Mouse (Mus musculus): ENCODE results near the gene Gtf2h5. TPM values are rescaled to one million over a fixed set of nuclear protein-coding genes. Genes with fewer than 3 reads are reported as not detected.

The Gtf2h5 gene
- polyA plus RNA-seq, 1 experiment, result 67.4 TPM

GRCm38 (mm10) chr17:6115085-6115484, 35.5 kb downstream of the Gtf2h5 start:
- 90% methylated on average over 9 of the region's 9 CpGs for WGBS
- Histone ChIP-seq H3K4me1 (ENCODE audit: control insufficient read depth, insufficient read depth, low read length) (peaks cover 24% of the 10 kb centered on the region), H3K27me3 (ENCODE audit: control insufficient read depth, insufficient read depth, low read length) (no peaks in the 10 kb centered on the region), H3K4me3 (replicated peaks; ENCODE audit: insufficient read depth, low read depth, low read length) (no peak overlapping the region), H3K27ac (ENCODE audit: insufficient read depth, low read length) (no peak overlapping the region)
- no peak for DNase-seq
- TF ChIP-seq POLR2A (IDR thresholded peaks at IDR 0.05; ENCODE audit: borderline replicate concordance, insufficient read depth, low read length), result no peak
- no peak for TF ChIP-seq CTCF (IDR thresholded peaks at IDR 0.05; ENCODE audit: borderline replicate concordance, insufficient read depth, low read depth, low read length)

- DNase-seq, result peak in 1 of 2 experiments; percentile 53
- Histone ChIP-seq H3K4me1 (ENCODE audit: control insufficient read depth, insufficient read depth, low read length) (peaks cover 24% of the 10 kb centered on the region), H3K4me3 (replicated peaks; ENCODE audit: insufficient read depth, low read depth, low read length) (no peak overlapping the region), H3K27ac (ENCODE audit: insufficient read depth, low read length) (peak overlapping the region; percentile 75), H3K27me3 (ENCODE audit: control insufficient read depth, insufficient read depth, low read length) (no peaks in the 10 kb centered on the region)
- WGBS, result 30% methylated on average over 4 of the region's 4 CpGs
- no peak for TF ChIP-seq CTCF (IDR thresholded peaks at IDR 0.05; ENCODE audit: borderline replicate concordance, insufficient read depth, low read depth, low read length)
- no peak for TF ChIP-seq POLR2A (IDR thresholded peaks at IDR 0.05; ENCODE audit: borderline replicate concordance, insufficient read depth, low read length)
Measured at GRCm38 (mm10) chr17:6117148-6117725, 37.7 kb downstream of the Gtf2h5 start.

GRCm38 (mm10) chr17:6117917-6118316, 38.3 kb downstream of the Gtf2h5 start:
- 22% methylated on average over 3 of the region's 3 CpGs for WGBS
- H3K4me1 ChIP-seq (ENCODE audit: control insufficient read depth, insufficient read depth, low read length), result peaks cover 24% of the 10 kb centered on the region
- H3K27ac ChIP-seq (ENCODE audit: insufficient read depth, low read length), result peak overlapping the region; percentile 31
- no peaks in the 10 kb centered on the region for H3K27me3 ChIP-seq (ENCODE audit: control insufficient read depth, insufficient read depth, low read length)
- no peak overlapping the region for H3K4me3 ChIP-seq (replicated peaks; ENCODE audit: insufficient read depth, low read depth, low read length)
- peak in 1 of 2 experiments; percentile 45 for DNase-seq
- TF ChIP-seq POLR2A (IDR thresholded peaks at IDR 0.05; ENCODE audit: borderline replicate concordance, insufficient read depth, low read length) (no peak), CTCF (IDR thresholded peaks at IDR 0.05; ENCODE audit: borderline replicate concordance, insufficient read depth, low read depth, low read length) (no peak)

GRCm38 (mm10) chr17:6118861-6119260, 39.3 kb downstream of the Gtf2h5 start:
- H3K4me3 ChIP-seq (replicated peaks; ENCODE audit: insufficient read depth, low read depth, low read length), result no peak overlapping the region
- 11% methylated on average over 4 of the region's 4 CpGs for WGBS
- TF ChIP-seq CTCF (IDR thresholded peaks at IDR 0.05; ENCODE audit: borderline replicate concordance, insufficient read depth, low read depth, low read length) (no peak; the same call in 1 of the 2 replicates), POLR2A (IDR thresholded peaks at IDR 0.05; ENCODE audit: borderline replicate concordance, insufficient read depth, low read length) (no peak)
- peak; percentile 81 to 95 for DNase-seq
- peak overlapping the region; percentile 65; the same call in 1 of the 2 replicates for H3K27ac ChIP-seq (ENCODE audit: insufficient read depth, low read length)
- peaks cover 30% of the 10 kb centered on the region for H3K4me1 ChIP-seq (ENCODE audit: control insufficient read depth, insufficient read depth, low read length)
- no peaks in the 10 kb centered on the region for H3K27me3 ChIP-seq (ENCODE audit: control insufficient read depth, insufficient read depth, low read length)

GRCm38 (mm10) chr17:6123776-6124175, 44.2 kb downstream of the Gtf2h5 start:
- Histone ChIP-seq H3K4me3 (replicated peaks; ENCODE audit: insufficient read depth, low read depth, low read length) (no peak overlapping the region), H3K27me3 (ENCODE audit: control insufficient read depth, insufficient read depth, low read length) (no peaks in the 10 kb centered on the region), H3K4me1 (ENCODE audit: control insufficient read depth, insufficient read depth, low read length) (peaks cover 40% of the 10 kb centered on the region), H3K27ac (ENCODE audit: insufficient read depth, low read length) (no peak overlapping the region)
- DNase-seq, result no peak
- no peak for TF ChIP-seq CTCF (IDR thresholded peaks at IDR 0.05; ENCODE audit: borderline replicate concordance, insufficient read depth, low read depth, low read length)
- no peak for TF ChIP-seq POLR2A (IDR thresholded peaks at IDR 0.05; ENCODE audit: borderline replicate concordance, insufficient read depth, low read length)
- 52% methylated on average over 4 of the region's 4 CpGs for WGBS

- no peak overlapping the region for H3K27ac ChIP-seq (ENCODE audit: insufficient read depth, low read length)
- TF ChIP-seq CTCF (IDR thresholded peaks at IDR 0.05; ENCODE audit: borderline replicate concordance, insufficient read depth, low read depth, low read length) (no peak), POLR2A (IDR thresholded peaks at IDR 0.05; ENCODE audit: borderline replicate concordance, insufficient read depth, low read length) (no peak)
- no peaks in the 10 kb centered on the region for H3K27me3 ChIP-seq (ENCODE audit: control insufficient read depth, insufficient read depth, low read length)
- 34% methylated on average over 3 of the region's 3 CpGs for WGBS
- DNase-seq, result peak in 1 of 2 experiments; percentile 70
- H3K4me1 ChIP-seq (ENCODE audit: control insufficient read depth, insufficient read depth, low read length), result peaks cover 41% of the 10 kb centered on the region
- H3K4me3 ChIP-seq (replicated peaks; ENCODE audit: insufficient read depth, low read depth, low read length), result no peak overlapping the region
Measured at GRCm38 (mm10) chr17:6125441-6125840, 45.9 kb downstream of the Gtf2h5 start.

GRCm38 (mm10) chr17:6128039-6128438, 48.5 kb downstream of the Gtf2h5 start:
- H3K27ac ChIP-seq (ENCODE audit: insufficient read depth, low read length), result peak overlapping the region; percentile 25; the same call in 1 of the 2 replicates
- H3K27me3 ChIP-seq (ENCODE audit: control insufficient read depth, insufficient read depth, low read length), result no peaks in the 10 kb centered on the region
- WGBS, result 49% methylated on average over 3 of the region's 3 CpGs
- no peak overlapping the region for H3K4me3 ChIP-seq (replicated peaks; ENCODE audit: insufficient read depth, low read depth, low read length)
- H3K4me1 ChIP-seq (ENCODE audit: control insufficient read depth, insufficient read depth, low read length), result peaks cover 42% of the 10 kb centered on the region
- TF ChIP-seq CTCF (IDR thresholded peaks at IDR 0.05; ENCODE audit: borderline replicate concordance, insufficient read depth, low read depth, low read length), result no peak
- no peak for TF ChIP-seq POLR2A (IDR thresholded peaks at IDR 0.05; ENCODE audit: borderline replicate concordance, insufficient read depth, low read length)
- no peak for DNase-seq

GRCm38 (mm10) chr17:6129361-6129760, 49.8 kb downstream of the Gtf2h5 start:
- no peak for TF ChIP-seq CTCF (IDR thresholded peaks at IDR 0.05; ENCODE audit: borderline replicate concordance, insufficient read depth, low read depth, low read length)
- no peak for TF ChIP-seq POLR2A (IDR thresholded peaks at IDR 0.05; ENCODE audit: borderline replicate concordance, insufficient read depth, low read length)
- DNase-seq, result peak; percentile 93 to 94
- peak overlapping the region; percentile 94 for H3K27ac ChIP-seq (ENCODE audit: insufficient read depth, low read length)
- 6% methylated on average over 4 of the region's 4 CpGs for whole genome bisulfite sequencing
- H3K4me1 ChIP-seq (ENCODE audit: control insufficient read depth, insufficient read depth, low read length), result peaks cover 42% of the 10 kb centered on the region
- H3K27me3 ChIP-seq (ENCODE audit: control insufficient read depth, insufficient read depth, low read length), result no peaks in the 10 kb centered on the region
- H3K4me3 ChIP-seq (replicated peaks; ENCODE audit: insufficient read depth, low read depth, low read length), result peak overlapping the region; percentile 38
